Mouse (Mus musculus): Measurements from ENCODE around the gene Zcchc17.

Zcchc17 gene

GRCm38 (mm10) chr4:130319564-130319963 lies 40.2 kb downstream of the Zcchc17 start:
- in situ Hi-C loops (cut with MboI; ENCODE audit: unreplicated experiment in 2 of 2): no loop called here

- in situ Hi-C loops (cut with MboI; ENCODE audit: unreplicated experiment in 2 of 2): no loop called here
Measured at GRCm38 (mm10) chr4:130318122-130318521, 41.6 kb downstream of the Zcchc17 start.

GRCm38 (mm10) chr4:130316691-130317090 lies 43.1 kb downstream of the Zcchc17 start:
- in situ Hi-C loops (cut with MboI; ENCODE audit: unreplicated experiment in 2 of 2): no loop called here

GRCm38 (mm10) chr4:130315771-130316527 lies 43.8 kb downstream of the Zcchc17 start:
- in situ Hi-C loops (cut with MboI; ENCODE audit: unreplicated experiment in 2 of 2): no loop called here

GRCm38 (mm10) chr4:130313552-130313951 lies 46.2 kb downstream of the Zcchc17 start:
- in situ Hi-C loops (cut with MboI; ENCODE audit: unreplicated experiment in 2 of 2): no loop called here

GRCm38 (mm10) chr4:130312526-130312925 lies 47.2 kb downstream of the Zcchc17 start:
- in situ Hi-C loops (cut with MboI; ENCODE audit: unreplicated experiment in 2 of 2): no loop called here

- in situ Hi-C loops (cut with MboI; ENCODE audit: unreplicated experiment in 2 of 2): no loop called here
Measured at GRCm38 (mm10) chr4:130309254-130309653, 50.5 kb downstream of the Zcchc17 start.

GRCm38 (mm10) chr4:130308231-130309081 lies 51.3 kb downstream of the Zcchc17 start, which contains the start of the genes Fabp3 and Gm10570:
TSS of gene Fabp3 (plus strand) at chr4:130308595.
TSS of gene Gm10570 (minus strand) at chr4:130308674.
- in situ Hi-C loops (cut with MboI; ENCODE audit: unreplicated experiment in 2 of 2): no loop called here

GRCm38 (mm10) chr4:130307851-130308230 lies 51.9 kb downstream of the Zcchc17 start:
- in situ Hi-C loops (cut with MboI; ENCODE audit: unreplicated experiment in 2 of 2): no loop called here

GRCm38 (mm10) chr4:130306796-130307630 lies 52.7 kb downstream of the Zcchc17 start:
- in situ Hi-C loops (cut with MboI; ENCODE audit: unreplicated experiment in 2 of 2): no loop called here

GRCm38 (mm10) chr4:130304746-130305145 lies 55.0 kb downstream of the Zcchc17 start:
- in situ Hi-C loops (cut with MboI; ENCODE audit: unreplicated experiment in 2 of 2): no loop called here

GRCm38 (mm10) chr4:130302285-130302870 lies 57.4 kb downstream of the Zcchc17 start:
- in situ Hi-C loops (cut with MboI; ENCODE audit: unreplicated experiment in 2 of 2): no loop called here

- in situ Hi-C loops (cut with MboI; ENCODE audit: unreplicated experiment in 2 of 2): loop anchor here in 1 of 2 experiments (5.0 kb wide), 1 partner anchor 582 kb away; no protein-coding TSS in a partner anchor
Measured at GRCm38 (mm10) chr4:130299629-130300018, 60.1 kb downstream of the Zcchc17 start.

GRCm38 (mm10) chr4:130298877-130299628 lies 60.7 kb downstream of the Zcchc17 start:
- in situ Hi-C loops (cut with MboI; ENCODE audit: unreplicated experiment in 2 of 2): loop anchor here in 1 of 2 experiments (5.0 kb wide), 1 partner anchor 582 kb away; no protein-coding TSS in a partner anchor

- in situ Hi-C loops (cut with MboI; ENCODE audit: unreplicated experiment in 2 of 2): loop anchor here in 1 of 2 experiments (5.0 kb wide), 1 partner anchor 580 kb away; no protein-coding TSS in a partner anchor
Measured at GRCm38 (mm10) chr4:130297123-130297529, 62.6 kb downstream of the Zcchc17 start.

GRCm38 (mm10) chr4:130296243-130296965 lies 63.3 kb downstream of the Zcchc17 start:
- in situ Hi-C loops (cut with MboI; ENCODE audit: unreplicated experiment in 2 of 2): loop anchor here in 1 of 2 experiments (5.0 kb wide), 1 partner anchor 579 kb away; no protein-coding TSS in a partner anchor

GRCm38 (mm10) chr4:130295047-130295745 lies 64.5 kb downstream of the Zcchc17 start:
- in situ Hi-C loops (cut with MboI; ENCODE audit: unreplicated experiment in 2 of 2): loop anchor here in 1 of 2 experiments (5.0 kb wide), 1 partner anchor 578 kb away; no protein-coding TSS in a partner anchor

GRCm38 (mm10) chr4:130294513-130294912 lies 65.2 kb downstream of the Zcchc17 start:
- in situ Hi-C loops (cut with MboI; ENCODE audit: unreplicated experiment in 2 of 2): loop anchor here in 1 of 2 experiments (5.0 kb wide), 1 partner anchor 97 kb away; no protein-coding TSS in a partner anchor

Data from v-Abl transformed pro-B cells (cell line).